Mouse (Mus musculus) MEL (cell line): ENCODE measurements around the gene Gpc3. TPM values are rescaled to one million over a fixed set of nuclear protein-coding genes. Genes with fewer than 3 reads are reported as not detected.

Experiments
- DNase-seq: peaks from one replicate; pipeline ENCODE4 v3.0.0; 2011; ENCODE audit warnings: low read depth, low spot score
- H3K27ac ChIP-seq: 2 replicates; pipeline ENCODE4 v1.5.1; 2012; ENCODE audit warnings: low read depth, mild to moderate bottlenecking, control low read depth, low read length, moderate library complexity; ENCODE audit not compliant: control insufficient read depth
- H3K27me3 ChIP-seq, 2 experiments: fragments of 150-350 bp in 1 of 2; sonication (generic) in 1 of 2; 2 replicates each; pipeline ENCODE4 v1.6.1; 2012; ENCODE audit warnings: low read length in 2 of 2, mild to moderate bottlenecking in 2 of 2, improper control_type of control experiment in 1 of 2, moderate library complexity in 1 of 2; ENCODE audit not compliant: insufficient read depth in 2 of 2, control insufficient read depth in 1 of 2
- H3K36me3 ChIP-seq, 2 experiments: 2 replicates each; pipeline ENCODE4 v1.6.1; 2012 to 2014; ENCODE audit warnings: low read length in 2 of 2, improper control_type of control experiment in 1 of 2, inconsistent platforms in 1 of 2, mild to moderate bottlenecking in 1 of 2; ENCODE audit not compliant: insufficient read depth in 2 of 2, control insufficient read depth in 1 of 2
- H3K4me1 ChIP-seq, 2 experiments: fragments of 150-350 bp in 1 of 2; sonication (generic) in 1 of 2; 2 replicates each; pipeline ENCODE4 v1.6.1; 2012; ENCODE audit warnings: low read length in 2 of 2, improper control_type of control experiment in 1 of 2, mild to moderate bottlenecking in 1 of 2; ENCODE audit not compliant: insufficient read depth in 2 of 2, control insufficient read depth in 1 of 2
- H3K4me3 ChIP-seq, 2 experiments: fragments of 150-350 bp in 1 of 2; sonication (generic) in 1 of 2; 2 replicates each; pipeline ENCODE4 v1.5.1; 2012; ENCODE audit warnings: low read depth in 2 of 2, low read length in 2 of 2, mild to moderate bottlenecking in 2 of 2, moderate library complexity in 2 of 2, control low read depth in 1 of 2, improper control_type of control experiment in 1 of 2; ENCODE audit not compliant: control insufficient read depth in 1 of 2, insufficient read depth in 1 of 2
- H3K79me2 ChIP-seq: 2 replicates; pipeline ENCODE4 v1.6.1; 2012; ENCODE audit warnings: mild to moderate bottlenecking, low read length, moderate library complexity; ENCODE audit not compliant: control insufficient read depth, poor library complexity, insufficient read depth
- H3K9ac ChIP-seq: 2 replicates; pipeline ENCODE4 v1.6.1; 2012; ENCODE audit warnings: low read depth, mild to moderate bottlenecking, control low read depth, low read length, moderate library complexity; ENCODE audit not compliant: control insufficient read depth, poor library complexity, severe bottlenecking
- H3K9me3 ChIP-seq: fragments of 150-350 bp; sonication (generic); replicated peaks from 2 replicates; pipeline ENCODE4 v1.6.1; 2012; ENCODE audit warnings: mild to moderate bottlenecking, low read length, improper control_type of control experiment, moderate library complexity; ENCODE audit not compliant: insufficient read depth
- E2F4 ChIP-seq: IDR thresholded peaks from 2 replicates; pipeline ENCODE4 v1.6.1; 2011; ENCODE audit warnings: low read depth, low read length, improper control_type of control experiment, borderline replicate concordance
- EP300 ChIP-seq, 2 experiments: IDR thresholded peaks; 2 replicates each; pipeline ENCODE4 v1.6.1; 2011; ENCODE audit warnings: improper control_type of control experiment in 2 of 2, low read length in 2 of 2, low read depth in 1 of 2, mild to moderate bottlenecking in 1 of 2
- ETS1 ChIP-seq: IDR thresholded peaks from 2 replicates; pipeline ENCODE4 v1.6.1; 2012; ENCODE audit warnings: low read depth, mild to moderate bottlenecking, inconsistent platforms, low read length, improper control_type of control experiment, moderate library complexity
- HCFC1 ChIP-seq: IDR thresholded peaks from 2 replicates; pipeline ENCODE4 v1.6.1; 2012; ENCODE audit warnings: low read depth, mild to moderate bottlenecking, inconsistent platforms, low read length, improper control_type of control experiment, moderate library complexity
- JUND ChIP-seq: IDR thresholded peaks from 2 replicates; pipeline ENCODE4 v1.6.1; 2011; ENCODE audit warnings: low read depth, mild to moderate bottlenecking, improper control_type of control experiment, low read length
- MAFK ChIP-seq: IDR thresholded peaks from 2 replicates; pipeline ENCODE4 v1.6.1; 2011; ENCODE audit warnings: low read depth, mild to moderate bottlenecking, low read length, improper control_type of control experiment, borderline replicate concordance
- MXI1 ChIP-seq: IDR thresholded peaks from 2 replicates; pipeline ENCODE4 v1.6.1; 2011; ENCODE audit warnings: mild to moderate bottlenecking, low read depth, low read length, improper control_type of control experiment
- POLR2AphosphoS5 ChIP-seq: IDR thresholded peaks from 2 replicates; pipeline ENCODE4 v1.6.1; 2012; ENCODE audit warnings: low read depth, borderline replicate concordance, mild to moderate bottlenecking, inconsistent platforms, low read length, moderate library complexity, mixed read lengths
- SIN3A ChIP-seq: IDR thresholded peaks from 2 replicates; pipeline ENCODE4 v1.6.1; 2012; ENCODE audit warnings: low read length, improper control_type of control experiment, inconsistent platforms
- SMC3 ChIP-seq: IDR thresholded peaks from 2 replicates; pipeline ENCODE4 v1.6.1; 2011; ENCODE audit warnings: low read depth, low read length, improper control_type of control experiment
- UBTF ChIP-seq: IDR thresholded peaks from 2 replicates; pipeline ENCODE4 v1.6.1; 2012; ENCODE audit warnings: low read depth, mild to moderate bottlenecking, inconsistent platforms, low read length, improper control_type of control experiment, moderate library complexity, borderline replicate concordance; ENCODE audit not compliant: insufficient read depth
- USF1 ChIP-seq: IDR thresholded peaks from 2 replicates; pipeline ENCODE4 v1.6.1; 2014; ENCODE audit warnings: low read depth, mild to moderate bottlenecking, inconsistent platforms, low read length, improper control_type of control experiment, moderate library complexity
- USF2 ChIP-seq, 2 experiments: IDR thresholded peaks; 2 replicates each; pipeline ENCODE4 v1.6.1; 2011 to 2012; ENCODE audit warnings: improper control_type of control experiment in 2 of 2, low read length in 2 of 2, borderline replicate concordance in 1 of 2, inconsistent platforms in 1 of 2, low read depth in 1 of 2, mild to moderate bottlenecking in 1 of 2; ENCODE audit not compliant: insufficient read depth in 1 of 2
- ZC3H11A ChIP-seq: IDR thresholded peaks from 2 replicates; pipeline ENCODE4 v1.6.1; 2012; ENCODE audit warnings: low read depth, mild to moderate bottlenecking, inconsistent platforms, low read length, improper control_type of control experiment
- ZMIZ1 ChIP-seq: IDR thresholded peaks from 2 replicates; pipeline ENCODE4 v1.6.1; 2012; ENCODE audit warnings: low read depth, mild to moderate bottlenecking, inconsistent platforms, low read length, improper control_type of control experiment, moderate library complexity
- polyA plus RNA-seq, 2 experiments: library from polyadenylated mRNA; stranded (reverse) in 1 of 2; unstranded in 1 of 2; fragments of >175 nt in 1 of 2; fragments of >200 nt in 1 of 2; gene quantifications; 2 replicates each; pipeline versions ENCODE4 v1.2.1 to v1.2.4; 2012; ENCODE audit warnings: low replicate concordance in 2 of 2, low read depth in 1 of 2; ENCODE audit not compliant: insufficient read length in 2 of 2, insufficient read depth in 1 of 2, missing spikeins in 1 of 2
- total RNA-seq: library from RNA; depleted of rRNA; stranded (reverse); fragments of 300-350 nt; gene quantifications from 2 replicates; pipeline ENCODE4 v1.2.3, GENCODE M21; 2012

Gene Gpc3
- total and polyA plus RNA-seq, 3 experiments: not detected

DNA sequence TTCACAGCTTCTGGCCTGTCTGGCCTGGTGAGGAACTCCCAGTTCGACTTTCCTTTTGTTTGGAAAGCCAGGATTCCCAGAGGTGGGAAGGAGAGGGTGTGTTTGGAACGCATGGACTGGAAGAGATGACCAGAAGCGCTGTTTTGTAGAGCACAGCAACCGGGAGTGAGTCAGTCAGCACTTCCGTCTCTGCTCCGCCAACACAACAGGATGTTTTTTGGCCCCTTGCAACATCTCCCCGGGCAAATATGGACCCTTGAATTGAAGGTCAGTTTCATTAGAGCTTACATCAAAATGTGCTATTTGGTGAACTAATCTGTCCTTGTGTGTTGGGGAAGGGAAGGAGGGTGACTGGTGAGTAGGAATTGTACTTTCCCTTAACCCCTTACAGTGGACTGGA is 340.7 kb downstream of the Gpc3 start:
- no peaks in the 10 kb centered on the region for H3K9me3 ChIP-seq
- no peaks in the 10 kb centered on the region for H3K4me1 ChIP-seq
- H3K36me3 ChIP-seq: no peaks in the 10 kb centered on the region
- TF ChIP-seq MAFK (no peak), ETS1 (no peak), ZC3H11A (no peak), ZMIZ1 (no peak), USF2 (IDR thresholded peaks at IDR 0.05; ENCODE audit: borderline replicate concordance in 1 of 2, insufficient read depth in 1 of 2, low read depth in 1 of 2, low read length in 2 of 2) (no peak)
- no peaks in the 10 kb centered on the region for H3K79me2 ChIP-seq
- no peak for DNase-seq
- no peak overlapping the region for H3K4me3 ChIP-seq
- H3K27me3 ChIP-seq: no peaks in the 10 kb centered on the region
- no peak overlapping the region for H3K27ac ChIP-seq
- no peak overlapping the region for H3K9ac ChIP-seq

DNA sequence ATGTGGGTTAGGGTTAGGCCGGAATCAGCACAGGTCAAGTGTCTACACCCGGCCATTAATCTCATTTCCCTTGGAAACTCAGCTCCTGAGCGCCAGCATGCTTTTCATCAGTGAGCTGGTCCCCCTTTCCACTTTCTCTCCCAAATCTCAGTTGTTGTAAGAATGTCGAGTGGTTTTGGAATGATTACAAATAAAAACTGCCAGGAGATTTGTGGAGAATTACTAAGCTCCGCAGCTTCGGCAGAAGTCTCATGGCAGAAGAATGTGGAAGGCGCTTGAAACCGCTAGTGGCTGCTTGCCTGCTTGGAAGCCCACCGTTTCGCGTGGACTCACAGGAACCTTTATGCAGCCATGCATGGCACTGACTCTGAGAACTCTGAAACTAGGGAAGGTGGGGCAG is 351.8 kb downstream of the Gpc3 start:
- Histone ChIP-seq H3K79me2 (no peaks in the 10 kb centered on the region), H3K36me3 (no peaks in the 10 kb centered on the region), H3K27me3 (no peaks in the 10 kb centered on the region), H3K4me3 (no peak overlapping the region), H3K27ac (no peak overlapping the region), H3K9ac (no peak overlapping the region), H3K4me1 (no peaks in the 10 kb centered on the region), H3K9me3 (no peaks in the 10 kb centered on the region)
- TF ChIP-seq SMC3 (no peak), UBTF (no peak), MAFK (no peak), ZMIZ1 (no peak), SIN3A (no peak), MXI1 (no peak), ETS1 (no peak), EP300 (IDR thresholded peaks at IDR 0.05; ENCODE audit: low read depth in 1 of 2, low read length in 2 of 2) (no peak), POLR2AphosphoS5 (no peak), E2F4 (no peak), JUND (no peak), HCFC1 (no peak), USF1 (no peak), ZC3H11A (no peak)
- no peak for DNase-seq
